Mouse (Mus musculus): ENCODE measurements around the gene Bod1.

DNA sequence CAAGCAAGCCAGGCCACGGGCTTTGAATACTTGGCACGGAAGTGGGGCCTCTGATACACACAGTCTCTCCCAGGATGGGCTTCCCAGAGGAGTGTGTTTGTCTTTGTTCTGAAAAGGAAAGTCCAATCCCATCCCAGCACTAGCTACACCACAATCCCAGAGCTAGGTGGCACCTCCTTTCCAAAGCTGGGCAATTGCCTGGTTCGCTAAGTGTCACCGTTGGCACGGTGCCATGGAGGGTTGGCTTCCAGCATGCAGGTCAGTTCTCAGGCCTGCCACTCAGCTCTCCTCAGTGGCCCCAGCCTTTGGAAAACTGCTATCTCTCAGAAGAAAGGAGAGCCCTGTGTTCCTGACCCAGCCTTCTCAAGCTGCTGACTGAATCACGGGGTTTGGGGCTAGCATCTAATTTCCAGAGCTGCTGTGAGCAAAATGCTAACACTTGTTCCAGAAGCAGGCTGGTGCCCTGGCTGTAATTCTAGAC is 42.0 kb upstream of the Bod1 start:
- TF ChIP-seq GATA1 (IDR thresholded peaks at IDR 0.05; ENCODE audit: low read length), result no peak
- no peak for TF ChIP-seq TAL1 (IDR thresholded peaks at IDR 0.05; ENCODE audit: low read length)
